Mouse (Mus musculus) cerebellum, postnatal 25 days (tissue): ENCODE results near the gene Ptpra.

Experiments used
- DNase-seq, 2 experiments: peaks; one replicate each; pipeline ENCODE4 v3.0.0; 2021; ENCODE audit warnings: mixed read lengths in 2 of 2

Ptpra gene

GRCm38 (mm10) chr2:130449794-130450433 lies at the start of gene Ptpra:
Ptpra (plus strand) TSS chr2:130450278.
- peak; percentile 96 for DNase-seq

GRCm38 (mm10) chr2:130401891-130402290 lies 48.2 kb upstream of the Ptpra start:
- DNase-seq, result no peak

DNA sequence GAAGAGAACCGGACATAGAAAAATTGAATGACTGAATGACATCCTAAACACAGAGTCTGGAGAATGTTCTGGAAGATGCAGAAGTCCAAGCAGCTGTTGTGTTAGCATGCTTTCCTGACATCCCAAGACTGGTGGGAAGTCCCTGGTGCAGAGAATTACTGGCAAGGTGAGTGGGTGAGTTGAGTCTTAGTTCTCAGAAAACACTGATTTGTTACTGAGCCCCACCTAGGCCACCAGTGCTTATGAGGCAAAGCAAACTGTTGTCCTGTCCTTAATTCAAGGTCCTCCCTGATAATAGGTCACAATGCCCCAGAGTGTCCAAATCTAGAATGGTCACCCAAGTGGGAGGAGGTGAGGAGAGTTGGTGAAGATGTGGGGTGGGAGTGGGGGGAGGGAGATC lies 45.1 kb upstream of the Ptpra start, which contains the start of the genes Gm28372 and 1700020A23Rik:
Gene Gm28372, plus strand, starts transcription at position 301 of the 400 bp plus-strand sequence.
Gene 1700020A23Rik, plus strand, starts transcription at position 321 of the 400 bp plus-strand sequence.
- DNase-seq, result no peak

GRCm38 (mm10) chr2:130406178-130406577 lies 43.9 kb upstream of the Ptpra start, which contains the start of gene Tmem239:
Tmem239 (plus strand) TSS chr2:130406478.
- no peak for DNase-seq

DNA sequence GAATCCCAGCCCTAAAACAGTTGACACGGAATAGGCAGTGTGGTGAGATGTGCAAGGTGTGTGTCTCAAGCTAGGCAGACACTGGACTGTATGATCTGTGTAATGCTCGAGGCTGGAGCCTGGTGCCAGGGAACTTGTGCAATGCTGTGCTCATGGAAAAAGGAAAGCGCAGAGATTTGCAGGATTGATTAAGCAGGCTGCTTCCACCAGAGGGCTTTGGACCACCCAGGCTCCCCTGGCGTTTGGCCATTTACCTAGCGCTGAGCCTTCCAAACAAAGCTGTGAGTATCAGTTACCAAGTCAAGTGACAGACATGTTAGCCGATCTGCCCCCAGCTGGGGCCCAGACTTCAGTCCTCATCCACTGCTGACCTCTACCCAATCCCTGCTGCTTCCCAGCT lies 41.9 kb upstream of the Ptpra start:
- DNase-seq, result no peak

GRCm38 (mm10) chr2:130411558-130412495 lies 38.3 kb upstream of the Ptpra start:
- DNase-seq, result peak; percentile 86 to 92

- no peak for DNase-seq
Measured at GRCm38 (mm10) chr2:130412775-130413174, 37.3 kb upstream of the Ptpra start.

- no peak for DNase-seq
Measured at GRCm38 (mm10) chr2:130414094-130414856, 35.8 kb upstream of the Ptpra start.

DNA sequence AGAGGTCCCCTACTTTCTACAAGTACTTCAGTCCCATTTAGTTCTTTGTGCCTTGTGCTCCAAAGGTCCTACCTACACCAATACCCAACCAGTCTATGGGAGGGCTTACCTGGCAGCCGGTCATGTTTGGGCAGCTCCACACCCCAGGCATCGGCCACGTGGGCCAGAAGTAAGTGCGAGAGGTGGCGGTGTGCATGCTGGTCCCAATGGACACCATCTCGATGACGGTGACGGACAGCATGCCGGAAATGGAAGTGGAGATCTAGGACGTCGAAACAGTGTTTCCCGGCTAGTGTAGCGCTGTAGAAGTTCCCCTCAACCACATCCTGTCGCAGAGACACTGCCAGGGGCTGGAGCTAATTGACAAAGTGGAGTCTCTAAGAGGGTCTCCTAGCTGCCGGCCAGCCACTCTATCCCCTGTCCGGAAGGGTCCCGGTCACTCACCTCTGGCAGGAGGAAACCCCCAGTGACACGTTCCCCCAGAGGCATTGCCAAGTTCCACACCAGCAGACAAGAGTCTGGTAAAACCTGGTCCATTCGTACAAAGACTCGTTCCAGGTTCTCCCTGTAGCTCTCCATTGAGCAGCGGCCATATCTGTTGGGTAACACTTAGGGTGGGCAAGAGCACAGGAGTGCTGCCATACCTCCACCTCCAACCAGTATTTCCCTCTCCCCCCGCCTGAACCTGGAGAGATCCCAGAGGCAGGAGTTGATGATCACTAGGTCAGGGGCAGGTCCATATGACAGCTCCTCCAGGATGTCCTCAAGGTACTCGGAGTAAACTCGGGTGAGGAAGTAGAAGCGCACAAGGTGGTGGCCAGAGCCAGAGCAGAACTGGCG lies 28.1 kb upstream of the Ptpra start:
- no peak for DNase-seq

- peak in 1 of 2 experiments; percentile 90 for DNase-seq
Measured at GRCm38 (mm10) chr2:130423397-130424125, 26.5 kb upstream of the Ptpra start.

DNA sequence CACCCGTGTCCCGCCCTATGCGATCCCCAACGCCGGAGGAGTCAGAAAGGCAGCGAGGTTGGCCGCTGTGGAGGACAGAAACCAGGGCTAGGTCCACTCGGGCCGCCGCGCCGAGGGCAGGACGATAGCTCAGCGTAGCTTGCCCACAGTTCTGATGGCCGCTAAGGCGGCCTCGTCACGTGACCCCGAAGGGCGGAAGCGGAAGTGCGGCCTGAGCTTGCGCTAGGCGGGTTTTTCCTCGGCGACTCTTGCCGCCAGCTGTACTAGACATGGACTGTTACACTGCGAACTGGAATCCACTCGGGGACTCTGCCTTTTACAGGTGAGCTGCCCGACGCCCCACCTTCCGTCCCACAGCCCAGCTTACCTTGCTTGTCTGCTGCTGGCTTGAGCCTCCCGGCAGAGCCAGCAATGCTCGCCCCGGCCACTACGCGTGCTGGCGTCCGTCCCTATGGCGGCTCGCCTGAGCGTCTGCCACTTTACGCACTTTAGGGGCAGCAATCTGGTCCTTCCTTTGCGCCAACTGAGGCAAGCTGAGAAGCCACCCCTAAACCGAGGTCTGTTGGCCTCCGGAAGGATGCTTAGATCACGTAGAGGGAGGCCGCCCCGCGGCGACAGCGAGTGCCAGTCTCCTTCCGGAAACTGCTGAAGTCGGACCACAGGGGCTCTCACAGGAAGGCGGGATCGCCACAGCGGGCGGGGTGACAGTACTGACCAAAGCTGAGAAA lies 25.8 kb upstream of the Ptpra start, which contains the start of the genes Vps16 and Pced1a:
Gene Vps16, plus strand, starts transcription at position 214 of the 728 bp plus-strand sequence.
Gene Pced1a, minus strand, starts transcription at position 576 of the 728 bp plus-strand sequence.
- peak; percentile 96 for DNase-seq

DNA sequence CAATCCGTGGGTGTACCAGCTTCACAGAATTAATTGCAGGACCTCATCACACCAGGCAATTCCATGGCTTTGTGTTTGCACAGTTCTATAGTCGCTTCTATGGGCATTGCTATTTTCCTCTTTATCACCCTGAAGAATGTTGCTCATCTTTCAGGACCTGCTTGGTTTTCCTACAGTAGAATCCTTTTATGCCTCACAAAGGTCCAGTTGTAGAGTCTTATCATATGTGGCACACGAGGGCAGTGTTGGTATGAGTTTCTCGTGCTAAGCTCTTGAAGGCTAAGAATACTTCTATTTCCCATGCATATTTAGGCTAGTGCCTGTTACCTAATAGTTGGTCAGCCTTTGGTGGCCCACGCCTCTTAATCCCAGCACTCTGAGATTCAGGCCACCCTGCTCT lies 25.0 kb upstream of the Ptpra start:
- peak in 1 of 2 experiments; percentile 40 for DNase-seq

GRCm38 (mm10) chr2:130429851-130430250 lies 20.2 kb upstream of the Ptpra start:
- DNase-seq, result no peak

- DNase-seq, result no peak
Measured at GRCm38 (mm10) chr2:130430484-130430883, 19.6 kb upstream of the Ptpra start.

DNA sequence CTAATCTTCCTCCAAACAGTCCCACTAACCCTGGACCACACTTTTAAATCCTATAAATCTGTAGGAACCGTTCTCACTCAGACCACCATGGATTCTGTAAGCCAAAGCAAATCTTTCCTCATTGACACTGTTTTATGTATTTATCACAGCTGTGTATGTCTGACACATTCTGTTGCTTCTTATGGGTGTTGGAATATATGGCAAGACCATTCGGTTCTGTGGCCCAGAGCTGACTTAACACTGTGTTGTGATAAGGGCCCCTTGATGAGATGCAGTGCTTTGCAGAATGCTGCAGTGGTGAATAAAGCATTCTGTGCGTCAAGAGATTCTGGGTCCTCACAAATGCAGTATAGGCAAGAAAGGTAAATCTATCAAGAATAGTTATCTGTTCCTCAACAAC lies 17.9 kb upstream of the Ptpra start:
- DNase-seq, result no peak

GRCm38 (mm10) chr2:130433152-130433551 lies 16.9 kb upstream of the Ptpra start:
- peak in 1 of 2 experiments; percentile 62 for DNase-seq

- no peak for DNase-seq
Measured at GRCm38 (mm10) chr2:130436769-130437168, 13.3 kb upstream of the Ptpra start.

DNA sequence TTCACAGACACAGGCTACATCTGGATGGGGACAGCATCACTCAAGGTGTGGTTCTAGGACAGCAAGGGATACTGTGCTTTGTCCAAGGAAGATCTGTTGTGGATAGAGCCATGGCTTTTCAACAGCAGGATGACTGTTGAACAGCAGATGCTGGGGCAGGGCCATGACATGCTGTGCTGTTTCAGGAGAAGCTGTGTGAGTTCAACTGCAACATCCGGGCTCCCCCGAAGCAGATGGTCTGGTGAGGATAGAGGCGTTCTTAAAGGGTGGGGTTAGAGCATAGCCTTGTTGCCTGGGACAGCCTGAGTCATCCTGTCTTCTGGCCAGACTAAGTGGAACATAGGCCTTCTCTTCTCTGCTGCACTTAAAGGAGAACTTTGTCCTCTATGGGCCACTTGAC lies 11.2 kb upstream of the Ptpra start:
- no peak for DNase-seq

- DNase-seq, result peak in 1 of 2 experiments; percentile 39
Measured at GRCm38 (mm10) chr2:130439840-130440480, 10.1 kb upstream of the Ptpra start.

GRCm38 (mm10) chr2:130442162-130442561 lies 7.9 kb upstream of the Ptpra start:
- DNase-seq, result no peak
